14 mouse cellular contexts compared by ENCODE assay signal in genomic region chr6:143361963-143362362, GRCm38 (mm10).
"Had no signal": no experiment of that assay in that cellular context is flagged by ENCODE, and none has a peak within 500 bp of the region (broad histone marks: within the 10 kb centered on the region; RNA-seq: fewer than 3 reads in every experiment).

No protein-coding gene starts in this region.

- H3K27me3 ChIP-seq: liver, embryonic 13.5 days; neural tube, embryonic 12.5 days; neural tube, embryonic 15.5 days had no signal

- H3K36me3 ChIP-seq: liver, embryonic 13.5 days; neural tube, embryonic 12.5 days; neural tube, embryonic 15.5 days had no signal

- H3K9ac ChIP-seq: liver, embryonic 13.5 days; neural tube, embryonic 12.5 days; neural tube, embryonic 15.5 days had no signal

- DNase-seq: kidney, adult 9 months; kidney, postnatal 14 days; liver, embryonic 13.5 days; lung, adult 2 months; midbrain, embryonic 14.5 days; right cerebral cortex, adult 18-20 months; right cerebral cortex, postnatal 14 days; right cerebral cortex, postnatal 4 days; thymus, adult 2 months; thymus, postnatal 25 days had no signal

- H3K9me3 ChIP-seq: neural tube, embryonic 12.5 days; neural tube, embryonic 15.5 days had no signal

- H3K4me2 ChIP-seq: liver, embryonic 13.5 days; midbrain, embryonic 11.5 days; neural tube, embryonic 12.5 days; neural tube, embryonic 15.5 days had no signal

- H3K4me3 ChIP-seq: liver, embryonic 13.5 days; neural tube, embryonic 12.5 days; neural tube, embryonic 15.5 days had no signal

- H3K4me1 ChIP-seq: neural tube, embryonic 15.5 days had no signal

- H3K27ac ChIP-seq: liver, embryonic 13.5 days; neural tube, embryonic 12.5 days; neural tube, embryonic 15.5 days; stomach, postnatal 0 days had no signal
